Mouse (Mus musculus) forelimb bud, embryonic 11.5 days (tissue): ENCODE measurements around the gene Dock8.
A peak's percentile ranks its signal among the peaks of the same experiment; 100 is the strongest.

Source experiments
- DNase-seq: peaks from one replicate; pipeline ENCODE4 v3.0.0-alpha.2; 2012; ENCODE audit warnings: low read depth, low spot score

Gene Dock8

DNA sequence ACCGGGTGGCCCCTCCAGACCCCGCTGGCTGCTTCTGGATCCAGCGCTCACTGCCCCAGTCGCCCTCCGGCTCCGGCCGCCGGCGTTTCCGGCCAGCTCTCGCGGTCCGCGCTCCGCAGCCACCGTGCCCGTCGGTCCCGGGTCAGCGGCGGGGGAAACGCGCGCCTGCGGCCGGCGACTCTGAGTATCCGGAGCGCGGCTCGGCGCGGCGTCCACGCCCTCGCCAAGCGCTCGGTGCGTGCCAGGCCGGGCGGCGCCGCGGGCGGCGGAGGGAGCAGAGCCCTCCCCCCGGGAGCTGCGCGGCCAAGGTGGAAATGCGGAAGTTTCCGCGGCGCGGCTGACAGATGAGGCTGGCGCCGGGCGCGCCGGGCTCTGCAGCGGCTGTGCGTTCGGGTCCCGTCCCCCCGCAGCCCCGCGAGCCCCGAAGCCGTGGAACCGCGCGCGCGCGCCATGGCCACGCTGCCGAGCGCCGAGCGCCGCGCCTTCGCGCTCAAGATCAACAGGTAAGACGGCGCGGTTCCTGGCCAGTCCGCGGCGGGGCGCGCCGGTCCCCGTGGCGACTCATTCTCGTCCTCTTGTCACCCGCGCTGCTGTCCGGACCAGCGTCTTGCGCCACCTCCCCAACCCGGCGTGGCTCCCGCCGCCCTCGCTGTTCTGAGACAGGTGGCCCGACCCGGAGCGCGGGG is at the start of gene Dock8:
Dock8 (plus strand) TSS at position 334 of the 686 bp plus-strand sequence.
- DNase-seq: no peak

DNA sequence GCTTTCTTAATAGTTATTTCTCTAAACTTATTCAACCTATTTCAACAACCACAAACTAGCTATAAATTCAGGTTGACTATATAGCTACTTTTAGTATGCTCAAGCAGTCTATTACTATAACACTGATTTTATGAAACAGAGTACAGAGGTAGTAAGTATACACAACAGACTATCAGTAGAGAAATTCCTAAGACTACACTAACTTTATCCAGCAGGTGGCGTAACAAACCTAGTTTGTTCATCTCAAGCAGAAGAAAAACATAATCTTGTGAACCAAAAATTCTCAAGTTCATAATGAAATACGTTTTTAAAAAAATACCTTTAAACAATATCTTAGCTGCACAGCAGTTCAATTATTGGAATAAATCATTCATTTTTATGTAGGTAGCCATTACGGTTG is 40.8 kb upstream of the Dock8 start:
- DNase-seq: peak; percentile 65

DNA sequence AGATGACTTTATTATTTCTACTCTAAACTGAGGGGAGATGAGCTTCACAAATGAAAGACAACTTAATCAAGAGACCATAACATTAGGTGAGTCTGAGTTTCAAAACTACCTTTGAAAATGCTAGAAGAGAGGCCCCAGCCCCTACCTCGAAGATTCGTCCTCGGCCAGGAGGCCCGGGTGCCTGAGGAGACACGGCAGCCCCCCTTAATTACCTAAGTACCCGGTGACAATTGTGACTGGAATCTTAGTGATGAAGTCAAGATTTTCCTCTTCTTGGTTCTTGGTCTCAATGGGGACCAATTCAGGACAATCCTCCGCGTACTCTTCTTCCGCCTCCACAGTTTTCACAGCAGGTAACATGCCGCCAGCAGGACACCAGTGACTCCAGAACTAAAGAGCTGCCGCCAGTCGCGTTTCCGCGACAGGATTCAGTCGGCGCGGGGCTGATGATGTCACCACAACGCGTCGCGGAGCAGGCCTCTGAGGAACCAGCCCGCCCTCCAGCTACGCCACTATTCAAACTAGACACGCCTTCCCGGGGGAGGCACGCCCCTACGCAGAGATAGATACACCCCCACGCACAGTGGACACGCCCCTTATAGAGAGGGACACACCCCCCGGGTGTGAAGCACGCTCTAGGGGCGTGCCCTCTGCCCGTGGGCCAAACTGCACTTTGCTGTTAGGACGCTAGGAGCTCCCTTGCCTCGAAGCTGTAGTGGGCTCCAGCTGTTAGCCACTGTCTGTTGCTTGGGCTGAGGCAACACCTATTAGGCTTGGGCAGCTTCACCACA is 38.0 kb upstream of the Dock8 start, which contains the start of gene Cbwd1:
Cbwd1 (minus strand) TSS at position 439 of the 791 bp plus-strand sequence.
- DNase-seq: peak; percentile 100

DNA sequence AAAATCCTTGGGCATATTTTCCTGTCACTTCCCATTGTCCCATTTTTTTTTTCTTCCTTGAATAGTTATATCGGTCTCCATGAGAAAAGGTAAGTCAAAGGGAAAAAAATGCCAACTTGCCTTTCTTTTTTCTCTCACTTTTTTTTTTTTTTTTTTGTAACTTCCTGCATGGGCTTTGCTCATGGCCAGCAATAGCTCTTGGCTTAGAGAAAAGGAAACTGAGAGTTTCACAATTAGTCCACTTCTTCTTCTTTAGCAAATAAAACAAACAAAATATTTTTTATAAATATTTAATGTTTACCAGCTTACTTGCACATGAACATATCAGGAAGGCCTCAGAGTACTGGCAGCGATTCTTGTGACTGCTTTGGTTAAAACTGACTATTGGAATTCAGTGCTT is 33.1 kb upstream of the Dock8 start:
- no peak for DNase-seq

DNA sequence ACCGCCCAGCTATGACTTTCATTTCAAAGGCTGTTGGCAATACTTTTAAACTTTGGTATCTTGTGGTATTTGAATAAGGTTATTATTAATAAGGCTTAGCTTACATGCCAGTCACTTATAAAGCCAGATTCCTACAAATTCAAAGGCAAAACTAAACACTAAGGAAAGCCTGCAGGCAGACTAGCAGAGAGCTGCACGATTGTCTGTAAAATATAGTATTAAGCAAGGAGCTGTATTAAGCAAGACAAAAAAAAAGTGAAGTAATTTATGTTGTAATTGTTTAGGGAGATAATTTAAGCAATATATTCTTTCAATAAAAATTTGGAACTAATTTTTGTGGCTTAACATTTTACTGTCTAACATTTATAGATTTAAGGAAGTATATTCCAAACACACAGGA is 32.4 kb upstream of the Dock8 start:
- DNase-seq: no peak

DNA sequence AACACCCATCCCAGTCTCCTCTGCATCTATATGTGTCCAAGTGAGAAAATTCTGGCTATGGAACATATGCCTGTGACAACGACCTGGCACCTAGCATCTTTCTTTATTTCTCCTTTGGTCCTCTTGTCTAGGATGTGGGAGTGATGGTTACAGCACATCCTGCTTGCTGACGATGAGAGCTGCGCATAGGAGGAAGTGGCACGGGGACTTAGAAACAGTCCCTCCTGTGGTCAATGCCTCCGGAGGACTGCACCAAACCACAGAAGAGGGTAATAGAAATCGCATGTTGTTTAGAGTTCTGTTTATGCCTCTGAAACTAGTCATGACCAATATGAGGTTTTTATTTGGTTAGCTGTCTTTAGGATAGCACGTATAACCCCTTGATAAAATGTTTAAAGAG is 28.0 kb upstream of the Dock8 start:
- DNase-seq: no peak

DNA sequence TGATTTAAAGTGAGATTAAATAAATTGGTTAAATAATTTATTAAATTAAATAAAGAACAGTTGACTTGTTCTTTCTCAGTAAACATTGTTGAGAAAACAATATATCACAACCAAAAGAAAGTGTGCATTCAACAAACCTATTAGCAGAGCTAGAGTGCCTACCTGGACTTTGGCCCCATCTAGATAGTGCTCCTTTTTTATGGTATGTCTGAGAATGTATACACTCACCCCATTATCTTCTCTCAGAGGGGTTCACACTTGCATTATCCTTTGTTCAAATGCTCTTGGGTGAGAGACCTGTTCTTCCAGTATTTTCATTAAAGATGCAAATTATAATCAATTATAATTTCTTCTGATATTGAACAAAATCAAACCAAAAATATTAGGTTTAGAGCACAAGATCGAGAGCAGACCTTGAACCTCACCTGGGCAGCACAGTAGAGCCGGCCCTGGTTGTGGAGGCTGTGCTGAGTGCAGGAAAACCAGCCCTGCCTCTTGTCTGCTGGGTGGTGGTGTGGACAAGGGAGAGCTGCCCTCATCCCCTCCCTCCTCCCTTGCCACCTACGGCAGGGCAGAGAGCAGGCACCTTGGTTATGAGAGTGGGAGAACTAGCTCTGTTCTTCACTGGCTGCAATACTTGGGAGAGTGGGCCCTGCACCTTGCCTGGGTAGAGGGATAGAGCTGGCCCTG is 26.5 kb upstream of the Dock8 start:
- no peak for DNase-seq

DNA sequence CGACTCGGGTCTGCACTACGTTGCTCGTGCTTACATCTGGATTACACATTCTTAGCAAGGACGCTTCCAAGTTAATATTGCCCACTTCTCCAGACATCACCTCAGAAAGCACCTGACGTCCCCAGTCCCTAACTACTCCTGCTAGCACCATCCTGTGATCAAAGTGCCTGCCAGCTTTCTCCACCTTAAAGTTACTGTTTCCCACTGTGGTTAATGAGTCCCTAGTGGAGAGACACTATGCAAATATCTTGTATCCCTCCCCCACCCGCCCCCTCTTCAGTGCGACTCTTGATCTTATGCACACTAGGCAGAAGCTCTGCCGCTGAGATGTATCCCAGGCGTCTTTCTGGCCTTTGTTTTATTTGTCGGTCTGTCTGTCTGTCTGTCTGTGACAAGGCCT is 21.3 kb upstream of the Dock8 start:
- DNase-seq: no peak

DNA sequence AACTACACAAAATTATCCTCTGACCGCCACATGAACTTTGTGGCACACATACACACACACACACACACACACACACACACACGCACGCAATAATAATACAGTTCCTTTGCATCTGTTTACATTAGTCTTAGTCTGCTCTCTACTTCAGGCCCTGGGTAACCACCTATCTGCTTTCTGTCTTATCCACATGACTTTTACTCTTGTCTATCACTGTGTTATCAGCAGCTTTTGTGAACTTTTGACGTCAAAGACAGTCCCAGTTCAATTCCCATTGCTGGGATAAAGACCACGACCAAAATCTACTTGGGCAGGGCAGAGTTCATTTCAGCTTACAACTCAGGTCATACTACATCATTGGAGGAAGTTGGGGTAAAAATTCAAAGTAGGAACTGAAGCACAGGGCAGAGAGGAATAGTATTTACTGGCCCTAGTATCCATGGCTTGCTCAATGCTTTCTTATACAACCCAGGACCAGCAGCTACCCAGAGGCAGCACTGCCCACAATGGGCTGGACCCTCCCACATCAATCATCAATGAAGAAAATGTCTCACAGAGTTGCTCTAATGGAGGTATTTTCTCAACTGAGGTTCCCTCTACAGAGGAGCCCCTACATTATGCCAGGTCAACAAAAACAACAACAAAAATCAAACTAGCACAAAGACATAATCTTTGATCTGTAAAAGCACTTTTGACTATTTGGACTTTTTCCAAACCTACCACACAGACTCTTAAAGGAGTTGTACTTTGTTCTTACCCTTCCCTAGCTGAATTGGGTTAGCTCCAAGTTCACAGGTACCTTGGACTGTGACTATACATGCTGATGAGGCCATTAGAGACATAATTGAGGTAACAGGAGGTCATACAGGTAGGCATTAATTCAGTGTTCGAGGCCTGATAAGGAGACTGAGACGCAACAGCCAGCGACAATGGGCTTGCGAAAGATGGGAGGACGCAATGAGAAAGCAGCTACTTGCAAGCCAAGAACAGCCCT is 20.2 kb upstream of the Dock8 start:
- DNase-seq: no peak

DNA sequence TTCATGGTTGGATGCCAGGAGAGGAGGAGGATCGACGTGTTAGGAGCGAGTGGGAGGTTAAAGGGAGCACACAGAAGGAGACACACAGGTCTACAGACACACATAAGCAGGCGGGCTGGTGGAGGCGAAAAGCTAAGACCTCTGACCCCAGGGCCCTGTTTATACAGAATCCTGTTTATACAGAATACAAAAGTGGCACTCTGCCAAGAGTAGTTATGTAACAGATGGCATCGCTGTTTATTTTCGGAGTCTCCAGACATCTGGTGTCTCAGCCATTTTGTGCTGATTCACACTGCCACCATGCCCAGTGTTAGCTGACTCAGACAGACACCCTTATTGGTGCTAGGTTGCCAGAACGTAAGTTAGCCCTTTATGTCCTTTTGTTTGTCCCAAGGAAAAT is 18.0 kb upstream of the Dock8 start:
- DNase-seq: no peak

DNA sequence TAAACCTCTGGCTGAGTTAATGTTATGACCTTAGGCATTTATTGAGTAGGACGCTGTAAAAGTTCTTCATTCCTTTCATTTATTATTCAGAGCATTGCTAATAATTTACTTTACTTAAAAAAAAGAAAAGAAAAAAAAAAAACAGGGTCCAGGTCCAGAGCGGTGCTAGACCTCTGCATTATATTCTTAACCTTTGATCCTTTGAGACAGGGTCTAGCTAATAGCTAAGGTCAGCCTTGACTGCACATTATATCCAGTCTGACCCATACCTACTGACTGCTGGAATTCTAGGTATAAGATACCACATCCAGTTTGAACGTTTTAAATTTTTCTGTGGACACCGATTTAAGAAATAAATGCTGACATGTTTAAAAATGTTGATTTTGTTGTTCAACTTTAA is 16.3 kb upstream of the Dock8 start:
- no peak for DNase-seq

DNA sequence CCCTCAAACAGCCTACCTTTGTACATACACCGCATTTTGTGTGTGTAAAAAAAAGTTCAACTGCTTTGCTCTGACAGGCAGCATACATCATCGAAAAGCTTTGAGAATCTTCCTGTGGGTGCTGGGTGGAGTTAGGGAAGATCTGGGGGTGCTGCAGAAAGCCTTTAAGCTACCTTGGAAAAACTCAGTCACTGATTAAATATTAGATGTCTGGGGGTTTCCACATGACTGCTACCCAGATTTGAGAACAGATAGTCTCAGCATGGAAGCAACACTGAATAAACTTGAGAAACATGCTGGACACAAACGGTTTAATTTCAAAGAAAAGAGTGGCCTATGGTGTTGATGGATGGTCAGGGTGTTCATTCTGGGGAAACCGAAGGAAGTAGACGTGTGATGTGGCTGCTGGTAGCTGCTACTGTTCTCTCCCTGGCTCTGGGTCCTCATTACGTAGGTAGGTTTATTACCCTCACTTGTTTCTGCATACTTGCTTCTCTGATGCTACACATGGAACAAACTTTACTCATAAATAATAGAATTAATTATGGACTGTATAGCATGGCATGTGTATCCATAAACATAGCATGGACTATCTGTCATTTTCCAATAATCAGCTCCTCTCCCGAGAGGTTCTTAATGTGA is 15.4 kb upstream of the Dock8 start:
- no peak for DNase-seq

DNA sequence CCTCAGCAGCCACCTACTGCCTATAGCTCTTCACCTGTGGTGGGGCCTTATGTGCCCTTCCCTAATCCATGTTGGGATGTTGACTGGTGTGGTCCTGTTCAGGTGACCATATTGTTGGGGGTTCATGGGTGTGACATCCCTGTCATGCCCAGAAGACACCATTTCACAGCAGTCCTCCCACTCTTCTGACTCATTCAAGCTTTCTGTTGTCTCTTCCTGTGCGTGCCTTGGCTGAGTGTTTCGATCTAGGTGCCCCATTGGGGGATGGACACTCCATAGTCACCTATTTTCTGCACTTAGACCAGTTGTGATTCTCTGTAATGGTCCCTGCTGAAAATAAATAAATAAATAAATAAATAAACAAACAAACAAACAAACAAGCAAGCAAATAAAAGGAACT is 14.3 kb upstream of the Dock8 start:
- DNase-seq: no peak

DNA sequence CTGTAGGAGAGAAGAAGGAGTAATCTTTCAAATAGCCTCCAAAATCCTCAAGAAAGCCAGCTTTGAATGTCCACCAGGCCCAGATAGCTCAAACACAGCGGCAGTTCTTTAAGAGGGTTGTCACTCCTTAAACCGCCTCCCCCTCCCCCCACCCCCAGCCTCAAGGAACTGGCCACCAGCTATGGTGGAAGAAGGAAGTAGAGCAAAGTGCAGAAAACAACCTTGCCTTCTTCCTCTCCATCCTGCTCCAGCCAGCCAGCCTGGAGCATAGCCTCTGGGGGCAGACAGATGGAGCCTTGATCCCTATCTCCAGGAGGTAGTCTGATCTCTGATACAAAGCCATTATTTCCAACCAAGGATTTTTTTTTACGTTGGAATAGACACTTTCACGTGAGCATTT is 12.0 kb upstream of the Dock8 start:
- DNase-seq: no peak

DNA sequence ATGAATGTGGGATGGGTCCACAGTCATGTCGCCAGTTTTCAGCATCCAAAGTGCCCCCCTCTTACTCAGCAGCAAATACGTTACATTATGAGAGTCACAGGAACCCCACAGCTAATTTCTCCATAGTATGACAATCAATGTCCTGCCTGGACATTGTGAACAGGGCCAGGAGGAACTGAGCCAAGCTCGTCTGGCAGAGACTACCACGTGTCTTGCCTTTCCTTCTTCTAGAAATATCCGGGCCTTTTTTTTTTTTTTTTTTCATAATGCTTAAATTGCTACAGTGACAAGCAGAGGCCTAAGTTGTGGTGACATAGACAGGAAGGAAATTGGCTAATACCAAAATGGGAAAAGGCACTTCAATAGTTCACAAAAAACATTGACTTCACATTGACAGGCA is 10.5 kb upstream of the Dock8 start:
- DNase-seq: no peak

DNA sequence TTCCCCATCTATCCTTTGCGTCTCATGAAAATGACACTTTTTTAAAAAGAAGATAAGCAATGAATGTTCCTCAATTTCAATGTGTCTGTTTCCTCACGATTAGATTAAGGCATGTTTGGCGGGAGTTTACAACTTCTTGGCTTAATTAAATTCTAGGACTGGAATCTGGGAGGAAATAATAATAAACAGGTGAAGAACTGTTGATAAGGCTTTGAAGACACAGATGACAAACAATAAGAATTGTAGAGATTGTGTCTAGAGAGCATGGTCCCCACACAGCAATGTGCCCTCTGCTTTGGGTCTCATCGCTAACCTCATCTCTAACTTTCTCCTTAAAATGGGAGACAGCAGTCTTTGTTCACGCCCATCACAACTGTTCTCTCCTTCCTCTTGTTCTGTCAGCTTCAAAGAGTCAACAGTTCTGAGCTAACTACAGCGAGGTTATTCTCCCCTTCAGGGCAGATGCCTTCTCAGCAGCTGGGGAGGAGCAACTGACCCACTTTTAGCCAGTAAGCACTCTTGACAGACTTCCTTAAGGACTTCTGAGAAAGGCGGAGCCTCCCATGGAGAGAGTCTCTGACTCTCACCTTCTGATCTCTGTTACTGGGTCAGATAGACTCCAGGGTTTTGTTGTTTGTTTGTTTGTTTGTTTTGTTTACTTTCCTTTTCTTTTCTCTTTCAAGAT is 9.1 kb upstream of the Dock8 start:
- no peak for DNase-seq

DNA sequence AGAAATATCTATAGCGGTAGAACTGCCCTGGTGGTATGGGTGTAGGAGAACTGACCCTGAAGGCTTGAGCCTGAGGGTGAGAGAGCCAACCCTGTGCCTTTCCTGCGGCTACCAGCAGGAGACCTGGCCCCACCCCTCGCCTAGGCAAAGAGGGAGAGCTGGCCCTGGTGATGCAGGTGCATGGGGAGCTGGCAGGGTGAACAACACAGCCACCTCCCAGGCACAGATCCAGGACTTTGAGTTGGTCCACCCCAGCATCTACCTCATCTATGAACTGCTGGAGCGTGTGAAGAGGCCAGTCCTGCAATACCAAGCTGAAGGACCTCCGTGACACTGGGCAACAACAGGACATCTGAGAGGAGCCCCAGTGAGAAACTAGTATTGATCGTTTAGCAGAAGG is 5.8 kb upstream of the Dock8 start:
- no peak for DNase-seq

DNA sequence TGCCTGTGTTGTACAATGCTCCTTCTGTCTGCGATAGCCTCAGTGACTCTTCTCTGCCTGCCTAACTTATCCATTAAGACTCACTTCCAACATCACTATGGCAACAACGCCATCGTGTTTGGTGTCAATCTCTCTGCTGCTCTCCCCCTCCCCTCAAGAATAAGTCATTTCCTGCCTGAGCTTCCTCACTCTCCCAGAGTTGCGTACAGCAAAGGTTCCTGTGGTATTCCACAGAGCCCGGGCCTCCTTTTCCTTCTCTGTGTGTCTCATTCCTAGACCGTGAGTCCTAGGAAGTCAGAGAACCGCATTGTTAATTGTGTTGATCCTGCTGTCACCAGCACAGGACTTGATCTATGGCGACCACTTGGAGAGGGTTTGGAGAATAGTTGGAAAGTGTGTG is 4.4 kb upstream of the Dock8 start:
- DNase-seq: no peak

DNA sequence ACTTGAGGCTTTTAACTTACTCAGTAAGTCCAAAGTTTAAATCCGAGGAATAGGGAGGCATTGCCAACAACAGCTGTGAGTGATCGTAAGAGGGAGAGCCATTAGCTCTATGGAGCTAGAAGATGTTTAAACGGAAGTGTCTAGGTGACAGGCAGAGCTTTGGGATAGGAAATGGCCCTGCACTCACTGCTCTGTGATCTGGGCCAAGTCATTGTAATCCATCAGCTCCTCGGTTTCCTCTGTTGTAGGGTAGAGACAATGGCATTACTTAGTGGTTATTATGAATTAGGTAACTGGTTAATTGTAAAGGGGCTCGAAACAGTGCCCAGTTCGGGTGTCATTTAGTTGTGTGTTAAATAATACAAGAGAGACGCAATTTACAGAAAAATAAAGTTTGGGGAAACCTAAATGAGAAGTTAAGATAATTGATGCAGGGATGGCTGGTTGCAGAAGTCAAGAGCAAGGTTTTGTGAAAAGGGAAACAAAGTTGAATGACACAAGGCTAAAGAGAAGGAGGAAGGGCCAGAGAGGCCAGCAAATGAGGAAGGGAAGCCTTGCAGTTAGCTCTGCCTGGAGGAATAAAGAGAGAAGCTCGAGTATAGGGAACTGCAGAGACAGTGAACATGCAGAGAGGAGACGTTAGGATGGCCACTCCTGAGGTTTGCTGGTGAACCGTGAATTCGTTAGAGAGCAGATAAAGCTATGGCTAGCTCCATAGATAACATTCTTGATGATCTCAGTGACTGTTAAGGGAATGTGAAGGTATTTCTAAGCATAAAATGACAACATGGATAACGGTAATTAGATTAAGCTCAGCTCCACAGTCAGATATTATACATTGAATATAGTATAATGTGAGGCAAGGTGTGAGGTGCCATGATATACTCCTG is 2.3 kb upstream of the Dock8 start:
- no peak for DNase-seq
